Mouse (Mus musculus) ES-Bruce4 (cell line): ENCODE data around the gene Pex14. TPM values are rescaled to one million over a fixed set of nuclear protein-coding genes. Genes with fewer than 3 reads are reported as not detected.

Experiments
- H3K27ac ChIP-seq: 2 replicates; pipeline ENCODE4 v1.5.1; 2012; ENCODE audit warnings: low read length, inconsistent platforms; ENCODE audit not compliant: insufficient read depth
- H3K27me3 ChIP-seq: 2 replicates; pipeline ENCODE4 v1.6.1; 2012; ENCODE audit warnings: mild to moderate bottlenecking, low read length, inconsistent platforms; ENCODE audit not compliant: control insufficient read depth, poor library complexity, insufficient read depth, severe bottlenecking
- H3K36me3 ChIP-seq: 2 replicates; pipeline ENCODE4 v1.6.1; 2012; ENCODE audit warnings: inconsistent platforms, mild to moderate bottlenecking, low read length, moderate library complexity; ENCODE audit not compliant: control insufficient read depth, poor library complexity, insufficient read depth, severe bottlenecking
- H3K4me1 ChIP-seq: one replicate; pipeline ENCODE4 v1.8.1; 2011; ENCODE audit warnings: low read length; ENCODE audit not compliant: control insufficient read depth, insufficient read depth
- H3K4me3 ChIP-seq: 2 replicates; pipeline ENCODE4 v1.5.1; 2011; ENCODE audit warnings: low read depth, mild to moderate bottlenecking, low read length
- H3K9ac ChIP-seq: 2 replicates; pipeline ENCODE4 v1.6.1; 2012; ENCODE audit warnings: low read depth, mild to moderate bottlenecking, inconsistent platforms; ENCODE audit not compliant: poor library complexity, severe bottlenecking
- H3K9me3 ChIP-seq: replicated peaks from 2 replicates; pipeline ENCODE4 v1.6.1; 2012; ENCODE audit warnings: mild to moderate bottlenecking, low read length, inconsistent platforms; ENCODE audit not compliant: control insufficient read depth, poor library complexity, insufficient read depth, severe bottlenecking
- CTCF ChIP-seq: IDR thresholded peaks from one replicate; pipeline ENCODE4 v1.8.1; 2011; ENCODE audit warnings: low read depth, low read length
- EP300 ChIP-seq: IDR thresholded peaks from 2 replicates; pipeline ENCODE4 v1.6.1; 2011; ENCODE audit warnings: low read depth, low read length; ENCODE audit not compliant: insufficient read depth
- POLR2A ChIP-seq: IDR thresholded peaks from one replicate; pipeline ENCODE4 v1.8.1; 2011; ENCODE audit warnings: low read length; ENCODE audit not compliant: insufficient read depth
- polyA plus RNA-seq: library from polyadenylated mRNA; stranded (reverse); fragments of >200 nt; gene quantifications from 2 replicates; pipeline ENCODE4 v1.2.4, GENCODE M21; 2011; ENCODE audit warnings: low read depth; ENCODE audit not compliant: missing spikeins, insufficient read depth, insufficient read length

Gene Pex14
- polyA plus RNA-seq, 1 experiment = 31.2 TPM

GRCm38 (mm10) chr4:148946071-148946470 is 153.6 kb downstream of the Pex14 start:
- no peaks in the 10 kb centered on the region for H3K36me3 ChIP-seq
- H3K27me3 ChIP-seq = no peaks in the 10 kb centered on the region

GRCm38 (mm10) chr4:148945476-148945881 is 154.2 kb downstream of the Pex14 start:
- Histone ChIP-seq H3K9me3 (no peaks in the 10 kb centered on the region), H3K27me3 (no peaks in the 10 kb centered on the region), H3K4me1 (peaks cover 3% of the 10 kb centered on the region), H3K4me3 (peak overlapping the region; percentile 49), H3K36me3 (no peaks in the 10 kb centered on the region), H3K27ac (no peak overlapping the region), H3K9ac (no peak overlapping the region)
- TF ChIP-seq EP300 (no peak), CTCF (no peak), POLR2A (no peak)

More at GRCm38 (mm10) chr4:148946071-148946470, 153.6 kb downstream of the Pex14 start:
- peaks cover 3% of the 10 kb centered on the region for H3K4me1 ChIP-seq
- peak overlapping the region; percentile 1; the same call in 1 of the 2 replicates for H3K9ac ChIP-seq
- TF ChIP-seq POLR2A (no peak), EP300 (no peak), CTCF (no peak)
- H3K27ac ChIP-seq = no peak overlapping the region
- H3K9me3 ChIP-seq = no peaks in the 10 kb centered on the region
- H3K4me3 ChIP-seq = peak overlapping the region; percentile 49

GRCm38 (mm10) chr4:148943099-148943498 is 156.6 kb downstream of the Pex14 start:
- Histone ChIP-seq H3K9ac (no peak overlapping the region), H3K36me3 (no peaks in the 10 kb centered on the region), H3K4me1 (peaks cover 1% of the 10 kb centered on the region), H3K9me3 (no peaks in the 10 kb centered on the region), H3K27me3 (no peaks in the 10 kb centered on the region), H3K4me3 (no peak overlapping the region), H3K27ac (no peak overlapping the region)
- TF ChIP-seq CTCF (no peak), EP300 (no peak), POLR2A (no peak)

- H3K27ac ChIP-seq = no peak overlapping the region
- no peaks in the 10 kb centered on the region for H3K9me3 ChIP-seq
- H3K4me1 ChIP-seq = no peaks in the 10 kb centered on the region
- H3K27me3 ChIP-seq = no peaks in the 10 kb centered on the region
- H3K36me3 ChIP-seq = no peaks in the 10 kb centered on the region
- no peak overlapping the region for H3K9ac ChIP-seq
- TF ChIP-seq CTCF (no peak), POLR2A (no peak), EP300 (no peak)
- no peak overlapping the region for H3K4me3 ChIP-seq
Observed at GRCm38 (mm10) chr4:148941321-148941720, 158.4 kb downstream of the Pex14 start.

GRCm38 (mm10) chr4:148940674-148941211 is 158.9 kb downstream of the Pex14 start:
- H3K9me3 ChIP-seq = no peaks in the 10 kb centered on the region
- H3K4me1 ChIP-seq = no peaks in the 10 kb centered on the region
- no peak overlapping the region for H3K9ac ChIP-seq
- H3K4me3 ChIP-seq = no peak overlapping the region
- H3K27me3 ChIP-seq = no peaks in the 10 kb centered on the region
- no peaks in the 10 kb centered on the region for H3K36me3 ChIP-seq
- no peak overlapping the region for H3K27ac ChIP-seq
- TF ChIP-seq CTCF (no peak), EP300 (no peak), POLR2A (no peak)

GRCm38 (mm10) chr4:148938546-148938945 is 161.1 kb downstream of the Pex14 start:
- Histone ChIP-seq H3K4me1 (no peaks in the 10 kb centered on the region), H3K27me3 (no peaks in the 10 kb centered on the region), H3K9ac (no peak overlapping the region), H3K4me3 (no peak overlapping the region), H3K36me3 (no peaks in the 10 kb centered on the region), H3K27ac (no peak overlapping the region), H3K9me3 (no peaks in the 10 kb centered on the region)
- TF ChIP-seq EP300 (no peak), POLR2A (no peak), CTCF (no peak)
